Mouse (Mus musculus): ENCODE results near the gene Akap13.

The Akap13 gene

GRCm38 (mm10) chr7:75667531-75667930 lies 212.2 kb downstream of the Akap13 start:
- DNase-seq (ENCODE audit: low spot score in 2 of 2): no peak

- no peak for DNase-seq (ENCODE audit: low spot score in 2 of 2)
Measured at GRCm38 (mm10) chr7:75668396-75668795, 213.1 kb downstream of the Akap13 start.

DNA sequence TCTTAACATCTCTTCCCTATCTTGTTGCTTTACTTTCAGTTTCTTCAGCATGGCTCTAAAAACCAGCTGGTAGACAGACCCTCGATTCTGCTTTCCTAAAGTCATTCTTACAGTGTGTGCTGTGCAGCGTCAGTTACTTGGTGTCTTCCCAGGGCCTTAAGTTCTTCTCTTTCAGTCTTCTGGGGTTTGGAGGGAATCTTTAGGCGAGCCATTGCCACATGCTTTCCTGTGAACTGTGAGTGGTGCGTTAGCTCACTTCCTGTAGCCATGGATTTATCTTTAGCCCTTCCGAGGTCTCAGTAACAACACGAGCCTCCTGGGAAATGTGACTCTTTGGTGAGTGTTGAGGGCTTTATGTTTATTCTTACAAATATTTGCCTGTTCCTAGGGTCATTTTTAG lies 214.1 kb downstream of the Akap13 start:
- DNase-seq (ENCODE audit: low spot score in 2 of 2): no peak

GRCm38 (mm10) chr7:75679631-75680030 lies 224.3 kb downstream of the Akap13 start:
- no peak for DNase-seq (ENCODE audit: low spot score in 2 of 2)

GRCm38 (mm10) chr7:75682901-75683300 lies 227.6 kb downstream of the Akap13 start:
- no peak for DNase-seq (ENCODE audit: low spot score in 2 of 2)

DNA sequence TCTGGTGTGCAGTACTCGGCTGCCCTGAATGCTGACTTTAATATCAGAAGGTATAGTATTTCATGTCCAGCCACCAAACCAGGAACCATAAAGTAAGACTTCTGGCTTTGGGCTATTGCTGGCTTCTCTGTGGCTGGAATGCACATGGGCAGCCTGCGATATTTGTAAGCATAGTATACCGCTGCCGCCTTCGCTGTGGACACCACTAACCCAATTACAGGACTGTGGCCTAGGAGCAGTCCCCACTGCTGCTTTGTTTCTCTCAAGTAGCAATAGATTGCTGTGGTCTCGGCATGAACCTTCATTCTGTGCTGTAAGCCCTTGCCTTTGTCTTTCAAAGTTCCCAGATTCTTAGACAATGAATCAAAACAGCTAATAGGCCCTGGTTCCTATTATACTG lies 228.1 kb downstream of the Akap13 start:
- DNase-seq (ENCODE audit: low spot score in 2 of 2): no peak

- DNase-seq (ENCODE audit: low spot score in 2 of 2): no peak
Measured at GRCm38 (mm10) chr7:75684976-75685375, 229.6 kb downstream of the Akap13 start.

- no peak for DNase-seq (ENCODE audit: low spot score in 2 of 2)
Measured at GRCm38 (mm10) chr7:75686046-75686826, 230.9 kb downstream of the Akap13 start.

DNA sequence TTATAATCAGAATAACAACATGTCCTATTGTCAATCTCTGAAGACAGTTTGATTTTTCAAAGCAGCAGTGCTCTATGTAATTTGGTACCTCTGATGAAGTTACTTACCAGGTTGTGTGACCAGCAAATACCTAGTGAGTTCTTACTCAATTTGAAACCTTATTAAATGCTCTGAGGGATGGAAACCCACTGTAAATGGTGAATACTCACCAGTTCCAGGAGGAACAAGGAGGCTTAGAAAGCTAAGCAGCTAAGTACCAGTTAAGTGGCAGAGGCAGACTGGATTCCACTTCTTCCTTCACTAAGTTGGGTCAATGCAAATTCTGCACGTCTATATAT lies 231.5 kb downstream of the Akap13 start:
- no peak for DNase-seq (ENCODE audit: low spot score in 2 of 2)

GRCm38 (mm10) chr7:75688144-75688543 lies 232.8 kb downstream of the Akap13 start:
- DNase-seq (ENCODE audit: low spot score in 2 of 2): no peak

DNA sequence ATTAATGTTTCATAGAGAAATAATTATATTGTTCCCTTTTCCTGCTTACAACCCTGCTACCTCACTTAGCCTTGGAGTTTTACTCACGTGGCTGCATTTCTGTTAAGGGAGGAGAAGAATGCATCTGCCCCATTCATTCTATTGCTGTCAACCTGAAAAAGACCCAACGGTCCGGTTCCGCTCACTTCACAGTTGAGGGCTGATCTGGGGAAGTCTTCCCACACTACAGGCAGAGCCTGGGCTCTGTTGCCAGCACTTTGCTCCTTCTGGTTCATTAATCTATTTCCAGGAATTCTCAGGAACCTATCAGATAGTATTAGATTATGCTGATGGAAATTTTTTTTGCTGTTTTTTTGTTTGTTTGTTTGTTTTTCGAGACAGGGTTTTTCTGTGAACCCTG lies 239.4 kb downstream of the Akap13 start:
- no peak for DNase-seq (ENCODE audit: low spot score in 2 of 2)

DNA sequence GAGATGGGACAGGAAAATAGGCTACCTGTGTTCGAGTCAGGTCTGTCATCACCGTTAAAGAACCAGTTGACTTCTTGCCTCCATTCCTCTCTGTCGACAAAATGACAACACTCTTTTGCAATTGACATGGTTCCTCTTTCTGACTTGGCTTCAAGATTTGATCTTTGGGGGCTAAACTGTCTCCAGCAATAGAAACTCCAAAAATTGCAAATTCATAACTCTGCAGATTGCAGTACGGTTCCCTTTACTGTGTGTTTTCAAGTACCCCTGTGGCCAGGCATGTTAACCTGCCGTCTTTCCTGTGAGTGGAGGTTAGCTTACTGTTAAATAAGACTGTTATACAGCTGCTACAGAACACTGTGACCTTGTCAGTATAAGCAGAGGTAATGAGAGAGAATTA lies 244.5 kb downstream of the Akap13 start:
- DNase-seq (ENCODE audit: low spot score in 2 of 2): no peak

- DNase-seq (ENCODE audit: low spot score in 2 of 2): no peak
Measured at GRCm38 (mm10) chr7:75700771-75701345, 245.5 kb downstream of the Akap13 start.

DNA sequence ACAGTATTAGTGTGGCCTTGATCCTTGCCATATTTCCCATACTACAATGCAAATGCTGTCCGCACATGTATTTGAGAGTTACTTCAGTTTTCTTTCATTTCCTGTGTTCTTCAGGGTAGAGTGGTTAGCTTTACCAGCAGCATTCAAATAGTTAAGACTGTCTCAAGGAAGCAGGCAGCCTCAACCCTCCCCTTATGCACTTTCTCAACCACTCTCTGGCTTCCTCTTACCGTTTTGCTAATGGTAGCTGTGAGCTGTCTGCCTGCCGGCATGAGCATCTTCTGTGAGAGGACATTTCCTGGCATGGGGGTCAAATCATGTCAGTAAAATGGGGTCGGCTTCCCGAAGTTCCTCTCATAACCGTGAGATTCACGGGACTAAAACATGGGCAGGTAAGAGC lies 246.4 kb downstream of the Akap13 start:
- DNase-seq (ENCODE audit: low spot score in 2 of 2): no peak

DNA sequence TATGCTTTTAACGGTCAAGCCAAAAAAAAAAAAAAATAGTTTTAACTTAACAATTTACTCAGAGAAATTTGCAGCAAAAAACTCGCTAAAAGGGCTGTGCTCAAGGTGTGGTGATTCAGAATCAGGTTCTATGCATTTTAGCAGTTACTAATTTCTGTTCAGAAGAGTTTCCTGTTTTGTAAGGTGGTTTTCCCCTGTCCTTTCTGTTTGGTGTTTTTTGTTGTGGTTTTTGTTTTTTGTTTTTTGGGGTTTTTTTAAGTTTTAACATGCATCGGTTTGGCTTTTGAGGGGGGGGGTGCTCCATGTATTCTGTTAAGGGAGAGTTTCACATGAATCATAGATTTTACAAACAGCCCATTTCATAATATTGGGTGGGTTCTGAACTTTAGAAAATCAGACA lies 247.0 kb downstream of the Akap13 start:
- no peak for DNase-seq (ENCODE audit: low spot score in 2 of 2)

DNA sequence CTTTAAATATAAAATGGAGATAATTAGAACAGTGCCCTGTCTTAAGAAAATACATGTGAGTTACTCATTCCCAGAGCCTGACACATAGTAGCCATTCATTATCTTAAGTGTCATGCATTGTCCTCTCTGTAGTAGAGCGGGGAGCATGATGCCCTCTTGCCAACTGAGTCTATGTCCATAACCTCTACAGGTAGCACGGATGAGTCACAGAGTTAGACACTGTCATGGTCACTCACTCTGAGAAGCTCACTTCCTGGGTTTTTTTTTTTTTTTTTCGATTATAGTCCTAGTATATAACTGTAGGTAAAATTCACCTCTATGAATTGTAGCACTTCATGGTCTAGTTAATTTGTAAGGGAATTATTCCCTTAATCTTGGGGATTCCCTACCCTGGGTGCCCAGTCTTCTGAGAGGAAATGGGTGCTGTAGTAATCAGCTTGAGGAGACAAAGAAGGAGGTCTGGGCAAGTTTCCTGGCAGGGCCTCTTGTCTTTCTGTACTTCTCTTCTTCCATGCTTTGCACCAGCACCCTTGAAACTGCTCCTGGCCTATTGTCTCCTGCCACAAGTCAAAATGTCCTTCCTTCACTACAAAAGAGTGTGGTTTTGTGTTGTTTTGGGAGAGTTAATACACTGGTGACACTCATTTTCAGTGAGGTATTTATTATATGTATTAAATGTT lies 247.8 kb downstream of the Akap13 start:
- DNase-seq (ENCODE audit: low spot score in 2 of 2): no peak

GRCm38 (mm10) chr7:75704862-75705261 lies 249.5 kb downstream of the Akap13 start:
- no peak for DNase-seq (ENCODE audit: low spot score in 2 of 2)

- DNase-seq (ENCODE audit: low spot score in 2 of 2): no peak
Measured at GRCm38 (mm10) chr7:75709936-75710335, 254.6 kb downstream of the Akap13 start.

DNA sequence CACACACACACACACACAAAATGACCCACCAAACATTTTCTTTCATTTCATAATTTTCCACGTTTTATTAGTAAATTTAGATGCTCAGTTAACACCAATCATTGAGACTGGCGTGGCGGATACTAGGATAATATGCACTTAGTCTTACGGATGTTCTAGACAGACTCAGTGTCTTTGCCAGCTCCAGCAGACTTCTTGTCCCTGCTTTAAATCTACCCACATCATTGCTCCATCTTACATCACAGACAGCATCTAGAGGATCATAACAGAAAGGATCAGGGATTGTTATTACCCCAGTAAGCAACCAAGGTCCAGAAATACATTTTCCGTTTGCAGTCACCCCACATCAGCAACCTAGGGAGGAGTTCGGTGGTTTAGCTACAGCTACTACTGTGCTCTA lies 255.6 kb downstream of the Akap13 start:
- DNase-seq (ENCODE audit: low spot score in 2 of 2): no peak

DNA sequence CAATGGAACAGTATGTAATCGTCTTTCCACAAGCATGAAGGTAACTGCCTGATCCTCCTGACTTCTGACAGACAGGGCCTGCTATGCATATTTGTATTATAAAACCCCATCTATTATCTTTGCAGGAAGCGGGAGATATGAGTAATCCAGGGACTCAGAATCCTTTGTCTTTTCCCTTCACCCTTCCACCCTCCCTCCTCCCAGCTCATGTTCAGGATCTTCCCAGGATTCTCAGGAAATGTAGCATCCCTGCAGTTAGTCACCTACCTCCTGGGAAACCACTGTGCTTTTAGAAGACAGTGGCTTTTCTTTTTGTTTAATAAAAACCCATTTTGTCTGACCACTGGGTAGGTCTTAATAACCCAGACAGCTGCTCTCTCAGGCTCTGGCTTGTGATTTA lies 256.1 kb downstream of the Akap13 start:
- DNase-seq (ENCODE audit: low spot score in 2 of 2): no peak

DNA sequence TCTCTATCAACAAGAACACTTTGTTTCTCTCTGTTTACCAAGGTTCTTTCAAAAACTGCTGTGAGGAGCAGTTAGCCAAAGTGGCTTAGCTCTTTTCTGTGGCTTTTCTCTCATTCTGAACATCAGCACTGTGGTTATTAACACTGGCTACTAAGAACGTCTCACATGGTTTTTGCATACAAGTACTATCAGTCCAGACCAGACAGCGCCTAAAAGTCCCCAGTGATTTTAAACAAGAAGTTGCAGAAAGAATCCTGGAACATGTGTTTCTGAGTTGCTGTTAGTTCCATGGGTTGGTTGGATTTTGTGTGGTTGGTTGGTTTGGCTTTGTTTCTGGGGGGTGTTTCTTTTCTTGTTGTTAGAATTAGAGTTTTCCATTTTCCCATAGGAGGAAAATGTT lies 257.5 kb downstream of the Akap13 start:
- DNase-seq (ENCODE audit: low spot score in 2 of 2): no peak

- DNase-seq (ENCODE audit: low spot score in 2 of 2): no peak
Measured at GRCm38 (mm10) chr7:75713959-75714358, 258.6 kb downstream of the Akap13 start.

DNA sequence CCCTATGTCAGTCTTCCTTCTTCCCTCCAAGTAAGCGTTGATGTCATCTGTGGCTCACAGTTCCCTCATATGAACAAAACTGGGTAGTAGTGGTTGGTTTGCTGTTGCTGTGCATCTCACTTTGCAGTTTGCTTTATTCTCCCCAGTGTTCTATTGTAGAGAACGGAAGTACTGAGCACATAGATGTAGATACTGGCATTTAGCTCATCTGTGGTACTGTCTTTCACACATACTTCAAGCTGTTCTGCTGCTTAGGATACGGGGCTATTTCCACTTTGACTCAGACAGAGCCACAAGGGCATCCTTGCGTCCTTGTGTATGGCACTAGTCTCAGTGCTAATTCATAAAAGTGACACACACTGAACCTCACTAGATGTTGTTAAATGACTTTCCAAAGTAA lies 259.7 kb downstream of the Akap13 start:
- no peak for DNase-seq (ENCODE audit: low spot score in 2 of 2)

All from frontal cortex, postnatal 10 days (tissue).